Mouse (Mus musculus): ENCODE measurements around the gene Ppp1r12a.

GRCm38 (mm10) chr10:108276678-108277077, 114.7 kb downstream of the Ppp1r12a start:
- TF ChIP-seq POLR2A (IDR thresholded peaks at IDR 0.05; ENCODE audit: insufficient read length, low read depth) (no peak), USF1 (IDR thresholded peaks at IDR 0.05; ENCODE audit: low read depth) (no peak), TCF3 (IDR thresholded peaks at IDR 0.05; ENCODE audit: insufficient read length, low read depth) (no peak), MYOG (IDR thresholded peaks at IDR 0.05; ENCODE audit: control insufficient read depth in 1 of 3, insufficient read depth in 1 of 3, insufficient read length in 2 of 3, low read depth in 2 of 3) (no peak), TCF12 (IDR thresholded peaks at IDR 0.05; ENCODE audit: insufficient read depth, poor library complexity, severe bottlenecking) (no peak)

Data from myocyte (in vitro differentiated cells).